Mouse (Mus musculus): ENCODE results near the gene Ifitm2.

Gene Ifitm2

DNA sequence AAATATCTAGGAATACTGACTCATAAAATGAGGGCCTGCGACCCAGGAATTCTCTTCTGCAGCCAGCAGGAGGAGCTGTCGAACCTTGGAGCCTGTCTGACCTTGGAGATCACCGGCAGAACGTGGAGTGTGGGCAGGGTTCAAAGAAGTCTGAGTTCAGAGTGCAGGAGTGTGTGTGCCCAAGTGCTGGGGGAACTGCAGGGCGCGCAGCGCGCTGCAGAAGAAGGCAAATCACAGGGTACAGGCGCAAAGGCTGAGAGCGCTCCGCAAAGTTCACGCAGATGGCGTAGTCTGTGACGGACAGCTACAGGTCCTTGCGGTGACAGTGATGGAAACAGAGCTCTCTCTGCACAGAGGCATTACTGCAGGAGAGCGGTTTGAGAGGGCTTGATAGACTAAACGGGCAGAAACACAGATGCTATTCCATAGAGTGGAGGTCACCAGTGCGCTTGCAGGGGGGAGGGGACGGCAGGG lies 47.1 kb downstream of the Ifitm2 start:
- intact Hi-C loops (cut with DNase I) = loop anchor here (1.0 to 5.0 kb wide), 4 partner anchors 34 to 164 kb away; partner anchors contain the start of gene Pgghg

DNA sequence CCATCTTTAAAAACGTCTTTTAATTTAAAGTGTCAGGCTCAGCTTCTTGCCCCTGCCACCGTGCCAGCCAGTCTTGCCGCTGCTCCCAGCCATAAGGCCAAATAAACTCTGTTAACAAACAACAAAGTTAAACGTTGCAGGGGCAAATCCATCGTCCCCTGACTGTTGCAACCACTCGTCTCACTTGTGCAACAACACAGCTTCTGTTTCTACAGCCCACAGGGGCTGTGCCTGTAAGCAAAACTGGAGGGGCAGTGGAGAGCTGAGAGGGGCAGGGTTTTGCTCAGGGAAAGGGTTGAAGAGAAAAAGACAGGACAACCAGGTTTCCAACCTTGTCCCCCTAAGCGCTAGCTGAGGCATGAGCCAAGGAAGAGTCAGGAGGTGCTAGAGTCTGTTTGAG lies 47.6 kb downstream of the Ifitm2 start:
- intact Hi-C loops (cut with DNase I) = loop anchor here (5.0 kb wide), 3 partner anchors 34 to 164 kb away; partner anchors contain the start of gene Pgghg

DNA sequence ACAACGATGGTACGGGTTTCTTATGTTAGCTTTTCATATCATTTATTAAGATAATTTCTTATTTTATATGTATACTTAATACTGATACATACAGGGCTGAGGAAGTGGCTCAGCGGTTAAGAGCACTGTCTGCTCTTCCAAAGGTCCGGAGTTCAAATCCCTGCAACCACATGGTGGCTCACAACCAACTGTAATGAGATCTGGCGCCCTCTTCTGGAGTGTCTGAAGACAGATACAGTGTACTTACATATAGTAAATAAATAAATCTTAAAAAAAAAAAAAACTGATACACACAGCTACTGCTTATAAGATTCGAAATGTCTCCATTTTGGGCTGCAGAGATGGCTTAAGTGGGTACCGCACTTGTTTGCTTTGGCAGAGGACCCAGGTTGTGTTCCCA lies 48.1 kb downstream of the Ifitm2 start:
- intact Hi-C loops (cut with DNase I) = loop anchor here (5.0 kb wide), 3 partner anchors 35 to 165 kb away; partner anchors contain the start of gene Pgghg

DNA sequence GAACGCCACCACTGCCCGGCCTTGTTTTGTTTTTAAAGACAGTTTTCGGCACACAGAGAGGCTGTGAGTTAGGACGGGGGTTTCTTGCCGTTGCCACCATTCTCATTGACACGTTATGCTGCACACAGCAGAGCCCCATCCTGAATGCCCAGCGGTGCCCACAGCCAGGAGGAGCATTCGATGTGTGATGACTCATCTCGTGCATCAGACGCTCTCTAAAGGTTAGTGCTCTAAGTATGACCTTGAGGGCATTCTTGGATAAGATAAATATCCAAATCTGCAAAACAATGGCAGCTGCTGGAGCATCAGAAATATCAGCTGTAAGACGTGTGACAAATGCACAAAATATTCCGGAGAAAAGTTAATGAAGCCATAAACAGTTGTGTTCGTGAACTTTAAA lies 48.7 kb downstream of the Ifitm2 start:
- intact Hi-C loops (cut with DNase I) = loop anchor here (5.0 kb wide), 3 partner anchors 35 to 165 kb away; partner anchors contain the start of gene Pgghg

DNA sequence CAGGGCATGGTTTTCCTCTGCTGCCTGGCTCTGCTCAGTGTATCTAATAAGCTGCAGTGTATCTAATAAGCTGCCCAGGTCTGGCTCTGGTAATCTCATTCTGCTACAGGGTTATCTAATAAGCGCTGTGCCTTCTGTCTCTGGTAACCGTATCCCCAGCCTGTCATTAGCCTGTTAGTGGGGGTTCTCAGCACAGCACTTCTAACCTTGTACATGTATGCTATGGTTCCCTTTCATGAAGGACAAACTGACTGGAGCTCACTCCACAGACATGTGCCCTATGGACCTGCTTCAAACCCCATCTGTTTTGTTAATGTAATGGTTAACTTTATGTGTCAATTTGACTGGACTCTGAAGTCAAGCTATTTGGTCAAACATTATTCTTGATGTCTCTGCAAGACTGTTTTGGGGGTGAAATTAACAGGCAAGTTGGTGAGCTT lies 50.1 kb downstream of the Ifitm2 start:
- intact Hi-C loops (cut with DNase I) = loop anchor here (5.0 kb wide), 3 partner anchors 37 to 167 kb away; partner anchors contain the start of gene Pgghg

All from adrenal gland (tissue).